Mouse (Mus musculus): ENCODE results near the gene Mettl13. TPM values are rescaled to one million over a fixed set of nuclear protein-coding genes. Genes with fewer than 3 reads are reported as not detected.

The Mettl13 gene
- polyA plus RNA-seq (2015; fragmentation: Nextera tagmentation; extraction: Ambion mirVana) = 24.9 and 26.9 TPM in 2 replicates

- Histone ChIP-seq H3K4me1 (peaks cover 16% of the 10 kb centered on the region), H3K27me3 (no peaks in the 10 kb centered on the region), H3K9ac (peak within 1 kb of the TSS; percentile 82), H3K4me2 (peak within 1 kb of the TSS; percentile 90), H3K4me3 (replicated peaks) (peak within 1 kb of the TSS; percentile 87), H3K9me3 (replicated peaks) (no peaks in the 10 kb centered on the region), H3K27ac (peak within 1 kb of the TSS; percentile 79), H3K36me3 (peaks cover 30% of the 10 kb centered on the region)
- under 1% methylated on average over 52 of the region's 52 CpGs for WGBS
- peak; percentile 99 for ATAC-seq (replicated peaks; ENCODE audit: low FRiP score)
Measured at GRCm38 (mm10) chr1:162548016-162548916, at the start of gene Mettl13. Mettl13 (minus strand) TSS chr1:162548551.

DNA sequence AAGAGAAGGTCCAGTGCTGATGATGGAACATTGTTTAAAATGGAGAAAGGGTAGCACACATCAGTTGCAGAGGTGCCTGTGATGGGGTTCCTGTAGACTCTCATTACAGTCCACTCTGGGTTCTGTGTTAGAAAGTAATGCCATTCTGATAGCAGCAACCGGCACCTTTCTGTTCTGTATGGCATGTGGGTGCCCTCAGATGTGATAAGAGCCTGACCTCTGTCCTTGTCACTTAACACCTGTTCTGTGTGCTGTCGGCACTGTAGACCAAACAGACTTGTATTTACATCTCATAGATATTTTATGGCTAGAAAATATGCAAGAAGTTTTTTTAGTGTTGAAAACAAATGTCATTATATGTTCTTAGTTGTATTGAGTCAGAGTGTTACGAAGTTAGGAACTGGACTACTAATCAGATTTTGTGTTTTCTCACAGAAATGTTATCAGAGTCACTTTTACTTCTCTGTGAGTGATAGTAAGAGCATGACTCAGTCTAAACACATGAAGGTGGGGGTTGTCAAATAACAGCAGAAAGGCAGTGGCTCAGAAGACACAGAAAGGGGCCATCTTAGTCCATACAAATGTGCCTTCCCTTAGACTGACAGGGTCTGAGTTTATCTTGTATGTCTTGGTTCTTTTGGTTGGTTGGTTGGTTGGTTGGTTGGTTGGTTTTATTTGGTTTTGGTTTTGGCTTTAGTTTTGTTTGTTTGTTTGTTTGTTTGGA lies 49.2 kb upstream of the Mettl13 start:
- H3K4me2 ChIP-seq = no peak overlapping the region
- no peaks in the 10 kb centered on the region for H3K27me3 ChIP-seq
- no peaks in the 10 kb centered on the region for H3K9me3 ChIP-seq (replicated peaks)
- ATAC-seq (replicated peaks; ENCODE audit: low FRiP score) = no peak
- no peaks in the 10 kb centered on the region for H3K4me1 ChIP-seq
- 87% methylated on average over 3 of the region's 3 CpGs for WGBS
- H3K36me3 ChIP-seq = peaks cover 47% of the 10 kb centered on the region
- no peak overlapping the region for H3K27ac ChIP-seq
- H3K9ac ChIP-seq = no peak overlapping the region
- no peak overlapping the region for H3K4me3 ChIP-seq (replicated peaks)

- no peaks in the 10 kb centered on the region for H3K9me3 ChIP-seq (replicated peaks)
- H3K4me1 ChIP-seq = no peaks in the 10 kb centered on the region
- no peak overlapping the region for H3K27ac ChIP-seq
- no peak overlapping the region for H3K9ac ChIP-seq
- no peak overlapping the region for H3K4me3 ChIP-seq (replicated peaks)
- H3K4me2 ChIP-seq = no peak overlapping the region
- WGBS = 53% methylated on average over 8 of the region's 8 CpGs
- peaks cover 22% of the 10 kb centered on the region for H3K36me3 ChIP-seq
- no peaks in the 10 kb centered on the region for H3K27me3 ChIP-seq
- ATAC-seq (replicated peaks; ENCODE audit: low FRiP score) = no peak
Measured at GRCm38 (mm10) chr1:162590415-162590997, 42.2 kb upstream of the Mettl13 start.

- ATAC-seq (replicated peaks; ENCODE audit: low FRiP score) = peak; percentile 74; the same call in 1 of the 2 replicates
- Histone ChIP-seq H3K27ac (no peak overlapping the region), H3K4me2 (no peak overlapping the region), H3K4me1 (no peaks in the 10 kb centered on the region), H3K36me3 (peaks cover 26% of the 10 kb centered on the region), H3K4me3 (replicated peaks) (no peak overlapping the region), H3K9me3 (replicated peaks) (no peaks in the 10 kb centered on the region), H3K27me3 (no peaks in the 10 kb centered on the region), H3K9ac (no peak overlapping the region)
- WGBS = 17% methylated on average over 9 of the region's 9 CpGs
Measured at GRCm38 (mm10) chr1:162589443-162589842, 41.1 kb upstream of the Mettl13 start.

GRCm38 (mm10) chr1:162588606-162589005 lies 40.3 kb upstream of the Mettl13 start:
- WGBS = 91% methylated on average over 3 of the region's 3 CpGs
- H3K4me1 ChIP-seq = no peaks in the 10 kb centered on the region

DNA sequence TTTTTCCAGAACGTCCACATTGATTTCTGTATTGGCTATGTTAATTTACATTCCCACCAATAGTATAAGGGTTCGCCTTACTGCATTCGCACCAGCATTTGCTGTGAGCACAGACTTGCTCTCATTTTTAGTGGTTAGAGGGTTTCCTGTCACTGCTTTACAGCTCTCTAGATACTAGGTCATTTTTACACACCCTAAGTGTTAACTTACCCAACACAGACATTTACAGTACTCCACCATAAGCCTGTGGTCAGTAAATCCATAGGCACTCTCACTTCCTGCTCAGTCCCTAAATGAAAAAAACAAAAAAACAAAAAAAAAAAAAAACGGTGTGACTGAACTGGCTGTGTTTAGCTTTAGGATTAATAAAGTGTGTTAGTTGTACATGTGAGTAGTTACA lies 37.9 kb upstream of the Mettl13 start:
- 92% methylated on average over 4 of the region's 4 CpGs for WGBS
- H3K27me3 ChIP-seq = no peaks in the 10 kb centered on the region
- no peak for ATAC-seq (replicated peaks; ENCODE audit: low FRiP score)

More at GRCm38 (mm10) chr1:162588606-162589005, 40.3 kb upstream of the Mettl13 start:
- ATAC-seq (replicated peaks; ENCODE audit: low FRiP score) = no peak
- Histone ChIP-seq H3K9me3 (replicated peaks) (no peaks in the 10 kb centered on the region), H3K9ac (no peak overlapping the region), H3K4me3 (replicated peaks) (no peak overlapping the region), H3K36me3 (peaks cover 31% of the 10 kb centered on the region), H3K27ac (no peak overlapping the region), H3K4me2 (no peak overlapping the region), H3K27me3 (no peaks in the 10 kb centered on the region)

DNA sequence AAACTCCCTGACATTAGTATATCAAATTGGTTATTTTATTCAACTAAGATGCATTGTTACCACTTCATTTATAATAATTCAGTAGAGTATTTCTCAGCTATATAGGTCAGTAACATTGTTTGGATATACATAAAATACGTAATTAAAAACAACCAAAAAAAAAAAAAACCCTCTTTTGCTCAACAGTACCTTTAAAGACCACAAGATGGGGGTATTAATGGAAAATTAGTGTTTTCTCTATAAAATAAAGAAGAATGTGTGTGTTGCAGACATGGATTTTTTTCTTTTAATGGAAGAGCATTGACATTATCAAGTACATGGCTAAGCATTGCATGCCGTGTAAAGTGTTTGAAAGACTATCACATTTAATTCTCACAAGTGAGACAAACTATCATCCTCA lies 34.5 kb upstream of the Mettl13 start:
- no peak overlapping the region for H3K9ac ChIP-seq
- H3K4me2 ChIP-seq = no peak overlapping the region
- no peak overlapping the region for H3K27ac ChIP-seq
- H3K27me3 ChIP-seq = no peaks in the 10 kb centered on the region
- 86% methylated on average over 2 of the region's 2 CpGs for WGBS
- no peak overlapping the region for H3K4me3 ChIP-seq (replicated peaks)
- H3K36me3 ChIP-seq = peaks cover 50% of the 10 kb centered on the region
- H3K9me3 ChIP-seq (replicated peaks) = no peaks in the 10 kb centered on the region
- H3K4me1 ChIP-seq = no peaks in the 10 kb centered on the region
- ATAC-seq (replicated peaks; ENCODE audit: low FRiP score) = no peak

More for the DNA sequence above, 37.9 kb upstream of the Mettl13 start:
- H3K27ac ChIP-seq = no peak overlapping the region
- no peaks in the 10 kb centered on the region for H3K9me3 ChIP-seq (replicated peaks)
- H3K4me2 ChIP-seq = no peak overlapping the region
- no peaks in the 10 kb centered on the region for H3K4me1 ChIP-seq
- H3K9ac ChIP-seq = no peak overlapping the region
- peaks cover 34% of the 10 kb centered on the region for H3K36me3 ChIP-seq
- no peak overlapping the region for H3K4me3 ChIP-seq (replicated peaks)

- H3K4me3 ChIP-seq (replicated peaks) = no peak overlapping the region
- H3K36me3 ChIP-seq = peaks cover 45% of the 10 kb centered on the region
- H3K9ac ChIP-seq = no peak overlapping the region
- H3K9me3 ChIP-seq (replicated peaks) = 0 out of 2 replicates have a peak, but pooled peaks cover 2% of the 10 kb centered on the region
- no peak for ATAC-seq (replicated peaks; ENCODE audit: low FRiP score)
- WGBS = 90% methylated on average over 3 of the region's 3 CpGs
- H3K4me2 ChIP-seq = no peak overlapping the region
- H3K27me3 ChIP-seq = no peaks in the 10 kb centered on the region
- H3K4me1 ChIP-seq = peaks cover 6% of the 10 kb centered on the region
- H3K27ac ChIP-seq = no peak overlapping the region
Measured at GRCm38 (mm10) chr1:162575098-162575497, 26.7 kb upstream of the Mettl13 start.

GRCm38 (mm10) chr1:162570931-162571601 lies 22.7 kb upstream of the Mettl13 start:
- Histone ChIP-seq H3K36me3 (peaks cover 16% of the 10 kb centered on the region), H3K4me1 (peaks cover 18% of the 10 kb centered on the region), H3K27ac (peak overlapping the region; percentile 91), H3K9me3 (replicated peaks) (0 out of 2 replicates have a peak, but pooled peaks cover 2% of the 10 kb centered on the region), H3K4me3 (replicated peaks) (peak overlapping the region; percentile 91), H3K4me2 (peak overlapping the region; percentile 57), H3K27me3 (no peaks in the 10 kb centered on the region), H3K9ac (peak overlapping the region; percentile 92)
- WGBS = under 1% methylated on average over 46 of the region's 46 CpGs
- no peak for ATAC-seq (replicated peaks; ENCODE audit: low FRiP score)

DNA sequence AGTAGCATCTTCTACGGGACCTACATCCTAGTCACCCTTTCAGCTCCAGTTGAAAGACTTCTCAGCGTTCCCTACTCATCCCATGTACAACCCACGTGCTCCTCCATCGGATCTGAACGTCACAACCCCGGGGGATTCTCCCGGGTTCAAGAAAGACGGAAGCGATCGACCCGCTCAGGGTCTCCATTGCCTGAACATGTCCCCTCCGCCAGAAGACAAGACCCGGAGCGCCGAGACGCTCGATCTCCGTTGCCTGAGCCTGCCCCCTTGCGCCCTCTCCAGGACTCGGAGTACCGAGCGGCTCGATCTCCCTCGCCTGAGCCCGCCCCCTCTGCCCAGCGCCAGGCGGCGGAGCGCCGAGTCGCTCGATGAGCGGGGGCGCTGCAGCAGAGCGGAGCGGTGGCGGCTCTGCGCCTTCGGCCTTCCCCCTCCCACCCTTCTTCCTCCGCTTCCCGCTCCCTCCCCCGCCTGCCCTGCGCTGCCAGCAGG lies 22.0 kb upstream of the Mettl13 start, which contains the start of gene Vamp4:
Vamp4 (plus strand) TSS at position 256 of the 489 bp plus-strand sequence.
- peak within 1 kb of the TSS; percentile 91 for H3K27ac ChIP-seq
- peaks cover 12% of the 10 kb centered on the region for H3K36me3 ChIP-seq
- peak within 1 kb of the TSS; percentile 91 for H3K4me3 ChIP-seq (replicated peaks)
- ATAC-seq (replicated peaks; ENCODE audit: low FRiP score) = peak; percentile 99
- H3K9ac ChIP-seq = peak within 1 kb of the TSS; percentile 92
- WGBS = under 1% methylated on average over 43 of the region's 43 CpGs
- H3K4me2 ChIP-seq = peak within 1 kb of the TSS; percentile 57
- H3K4me1 ChIP-seq = peaks cover 18% of the 10 kb centered on the region
- 0 out of 2 replicates have a peak, but pooled peaks cover 2% of the 10 kb centered on the region for H3K9me3 ChIP-seq (replicated peaks)
- H3K27me3 ChIP-seq = no peaks in the 10 kb centered on the region

DNA sequence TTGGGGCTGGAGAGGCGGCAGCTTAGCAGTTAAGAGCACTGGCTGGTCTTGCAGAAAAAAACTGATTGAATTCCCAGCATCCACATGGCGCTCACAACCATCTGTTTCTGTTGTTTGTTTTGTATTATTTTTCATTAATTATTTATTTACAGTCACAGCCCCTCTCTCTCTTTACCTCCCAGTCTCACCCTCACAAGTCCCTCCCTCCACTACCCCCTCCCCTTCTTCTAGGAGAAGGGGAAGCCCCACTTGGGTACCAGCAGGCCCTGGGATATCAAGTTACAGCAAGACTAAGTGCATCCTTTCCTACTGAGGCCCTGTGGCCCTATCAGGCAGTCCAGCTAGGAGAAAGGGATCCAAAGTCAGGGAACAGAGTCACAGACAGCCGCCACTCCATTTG lies 19.0 kb upstream of the Mettl13 start:
- Histone ChIP-seq H3K9ac (no peak overlapping the region), H3K4me1 (peaks cover 18% of the 10 kb centered on the region), H3K4me2 (no peak overlapping the region), H3K27ac (no peak overlapping the region), H3K27me3 (no peaks in the 10 kb centered on the region), H3K4me3 (replicated peaks) (no peak overlapping the region), H3K9me3 (replicated peaks) (no peaks in the 10 kb centered on the region), H3K36me3 (no peaks in the 10 kb centered on the region)
- ATAC-seq (replicated peaks; ENCODE audit: low FRiP score) = no peak
- 21% methylated on average over 3 of the region's 3 CpGs for WGBS
